Mouse (Mus musculus): ENCODE results near the gene Senp1.

Gene Senp1

GRCm38 (mm10) chr15:97999991-98000390 is 93.6 kb downstream of the Senp1 start:
- DNase-seq = no peak

GRCm38 (mm10) chr15:97999546-97999945 is 94.0 kb downstream of the Senp1 start:
- no peak for DNase-seq

- DNase-seq = no peak
These were observed 96.8 kb downstream of the Senp1 start for GRCm38 (mm10) chr15:97996716-97997256.

- peak; percentile 54 to 70 for DNase-seq
These were observed 100.7 kb downstream of the Senp1 start for GRCm38 (mm10) chr15:97992712-97993286.

- no peak for DNase-seq
These were observed 101.4 kb downstream of the Senp1 start for GRCm38 (mm10) chr15:97992027-97992711.

GRCm38 (mm10) chr15:97991285-97991895 is 102.2 kb downstream of the Senp1 start:
- DNase-seq = no peak

GRCm38 (mm10) chr15:97990721-97991120 is 102.8 kb downstream of the Senp1 start:
- no peak for DNase-seq

GRCm38 (mm10) chr15:97990124-97990523 is 103.4 kb downstream of the Senp1 start:
- no peak for DNase-seq

- DNase-seq = no peak
These were observed 104.0 kb downstream of the Senp1 start for GRCm38 (mm10) chr15:97989544-97989943.
